Mouse (Mus musculus) kidney, adult 18-20 months (tissue): ENCODE data around the gene Defb6.

Experiments used
- DNase-seq: peaks from one replicate; pipeline ENCODE4 v3.0.0; 2021

Gene Defb6

GRCm38 (mm10) chr8:19225161-19225560, at the start of gene Defb6:
Gene Defb6 (plus strand): TSS chr8:19225478.
- DNase-seq: no peak

- DNase-seq: no peak
Measured at GRCm38 (mm10) chr8:19238101-19238500, 12.8 kb downstream of the Defb6 start.

GRCm38 (mm10) chr8:19239616-19240015, 14.3 kb downstream of the Defb6 start, which contains the start of gene Defb46:
Gene Defb46 (plus strand): TSS chr8:19239916.
- DNase-seq: no peak

GRCm38 (mm10) chr8:19247280-19247679, 22.0 kb downstream of the Defb6 start, which contains the start of gene Defb5:
Gene Defb5 (plus strand): TSS chr8:19247580.
- no peak for DNase-seq

- DNase-seq: no peak
Measured at GRCm38 (mm10) chr8:19258136-19258535, 32.9 kb downstream of the Defb6 start.

GRCm38 (mm10) chr8:19259667-19260066, 34.4 kb downstream of the Defb6 start:
- no peak for DNase-seq
